Mouse (Mus musculus) frontal cortex, postnatal 36 days (tissue): ENCODE results near the gene Hbp1.

ENCODE experiments used
- DNase-seq, 2 experiments: peaks; one replicate each; pipeline ENCODE4 v3.0.0; 2022; ENCODE audit warnings: low spot score in 2 of 2

Hbp1 gene

DNA sequence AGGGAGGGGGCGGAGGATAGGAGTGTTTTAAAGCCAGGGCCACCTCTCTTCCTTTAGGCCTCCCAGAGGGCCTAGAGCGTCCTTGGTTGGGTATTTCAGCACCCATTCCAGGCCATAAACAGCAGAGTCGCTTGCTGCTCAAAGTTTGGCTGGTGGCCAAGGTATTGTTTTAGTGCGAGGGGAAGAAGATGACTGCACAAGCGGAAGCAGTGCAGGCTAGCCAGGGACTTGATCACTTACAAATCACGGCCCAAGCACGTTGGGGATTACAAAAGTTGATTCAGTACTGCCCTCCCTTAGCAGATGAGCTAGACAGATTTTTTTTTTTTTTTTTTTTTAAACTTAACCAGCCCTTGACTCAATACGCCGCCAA, 310 bp upstream of the Hbp1 start:
- DNase-seq, result no peak

DNA sequence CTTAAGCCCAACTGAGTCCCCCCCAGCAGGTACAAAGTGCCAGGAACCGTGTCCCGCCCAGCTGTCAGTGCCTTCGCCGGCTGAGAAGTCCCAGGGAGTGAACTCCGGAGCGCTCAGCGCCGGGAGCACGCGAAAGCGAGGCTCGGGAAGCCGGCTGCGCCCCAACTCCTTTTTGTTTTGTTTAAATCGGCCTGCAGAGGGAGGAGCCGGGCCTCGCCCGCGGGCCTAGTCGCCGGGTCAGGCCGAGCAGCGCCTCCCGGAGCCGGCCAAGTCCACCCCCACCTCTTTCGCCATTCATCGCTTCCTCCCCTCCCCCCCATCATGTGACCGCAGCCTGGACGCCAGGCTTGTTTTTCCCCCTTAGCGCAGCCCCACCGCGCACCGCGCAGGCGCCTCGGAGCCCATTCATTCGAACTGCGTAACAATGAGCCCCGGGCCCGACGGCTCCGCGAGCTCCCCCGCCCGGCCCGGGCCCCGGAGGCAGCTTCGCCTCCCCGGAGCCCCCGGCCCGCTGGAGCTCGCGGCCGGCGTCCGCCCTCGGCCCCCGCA, 1.1 kb downstream of the Hbp1 start:
- peak; percentile 87 for DNase-seq

DNA sequence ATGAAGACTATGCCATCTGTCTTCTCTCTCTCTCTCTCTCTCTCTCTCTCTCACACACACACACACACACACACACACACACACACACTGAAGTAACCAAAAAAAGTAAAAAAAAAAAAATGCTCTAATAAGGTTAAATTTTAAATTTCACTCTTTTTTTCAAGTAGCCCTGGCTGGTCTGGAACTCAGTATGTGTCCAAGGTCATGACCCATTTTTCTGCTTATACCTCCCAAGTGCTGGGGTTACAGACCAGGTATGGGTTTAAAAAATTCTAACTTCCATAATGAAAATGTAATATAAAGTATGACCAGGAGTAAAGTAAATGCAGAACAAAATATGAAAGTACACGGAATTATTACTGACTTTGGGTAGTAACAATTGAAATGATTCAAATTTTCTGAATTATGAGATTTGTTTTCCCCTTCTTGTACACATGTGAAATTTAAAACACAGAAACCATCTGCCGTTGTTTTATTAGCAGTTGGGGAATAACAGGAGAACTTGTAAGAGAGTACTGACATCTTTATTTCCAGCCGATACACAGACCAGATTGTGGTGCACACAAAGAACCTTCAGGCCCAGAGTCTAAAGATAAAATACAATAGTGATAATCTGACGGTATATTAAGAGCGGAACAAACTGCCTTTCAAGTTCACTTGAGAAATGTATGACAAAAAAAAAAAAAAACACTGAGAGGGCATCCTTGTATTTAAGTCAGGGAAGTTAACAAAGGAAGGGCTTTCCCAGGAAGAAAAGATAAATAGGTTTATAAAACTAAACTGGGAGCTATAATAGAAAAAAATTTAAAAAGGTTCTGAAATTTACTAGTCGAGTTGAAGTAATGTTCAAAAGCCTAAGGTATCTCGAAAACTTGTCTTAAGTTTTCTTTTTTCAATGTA, 2.0 kb downstream of the Hbp1 start:
- DNase-seq, result no peak

- no peak for DNase-seq
These were observed 2.9 kb downstream of the Hbp1 start for GRCm38 (mm10) chr12:31947476-31947875.

DNA sequence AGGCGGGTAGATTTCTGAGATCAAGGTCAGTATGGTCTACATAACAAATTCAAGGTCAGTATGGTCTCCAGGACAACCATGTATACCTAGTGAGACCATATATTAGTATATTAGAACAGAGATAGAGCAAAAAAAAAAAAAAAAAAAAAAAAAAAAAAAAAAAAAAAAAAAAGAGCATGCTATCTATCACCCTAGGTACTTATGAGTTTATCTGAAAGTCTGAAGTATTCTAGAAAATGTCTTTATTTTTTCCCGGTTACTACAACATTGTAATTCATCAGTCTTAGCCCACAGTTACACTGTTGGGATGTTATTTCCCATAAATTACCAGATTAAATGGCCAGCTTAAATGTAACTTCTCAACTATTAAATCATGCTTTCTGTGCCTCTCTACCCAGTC, 5.9 kb downstream of the Hbp1 start:
- no peak for DNase-seq

GRCm38 (mm10) chr12:31943020-31943654, 7.2 kb downstream of the Hbp1 start:
- no peak for DNase-seq

- no peak for DNase-seq
These were observed 11.3 kb downstream of the Hbp1 start for GRCm38 (mm10) chr12:31939026-31939425.

- no peak for DNase-seq
These were observed 11.8 kb downstream of the Hbp1 start for GRCm38 (mm10) chr12:31938391-31938997.

DNA sequence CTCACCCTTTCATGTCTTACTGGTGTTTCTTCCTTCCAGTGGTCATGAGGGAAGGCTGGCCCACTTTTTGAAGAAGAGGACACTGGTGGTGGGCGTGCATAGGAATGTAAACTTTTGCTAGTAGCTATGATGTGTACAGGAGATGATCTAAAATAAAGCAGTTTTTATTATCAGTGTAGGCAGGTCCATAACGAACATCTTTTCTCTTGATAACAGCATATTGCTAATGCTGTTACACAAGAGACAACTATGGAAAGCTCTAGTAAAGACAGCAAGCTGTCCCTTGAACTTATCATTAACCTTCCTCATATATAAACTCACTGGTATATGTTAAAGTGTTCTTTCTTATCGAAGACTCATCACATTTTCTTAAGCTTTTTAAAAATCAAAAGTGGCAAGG, 12.7 kb downstream of the Hbp1 start:
- no peak for DNase-seq

DNA sequence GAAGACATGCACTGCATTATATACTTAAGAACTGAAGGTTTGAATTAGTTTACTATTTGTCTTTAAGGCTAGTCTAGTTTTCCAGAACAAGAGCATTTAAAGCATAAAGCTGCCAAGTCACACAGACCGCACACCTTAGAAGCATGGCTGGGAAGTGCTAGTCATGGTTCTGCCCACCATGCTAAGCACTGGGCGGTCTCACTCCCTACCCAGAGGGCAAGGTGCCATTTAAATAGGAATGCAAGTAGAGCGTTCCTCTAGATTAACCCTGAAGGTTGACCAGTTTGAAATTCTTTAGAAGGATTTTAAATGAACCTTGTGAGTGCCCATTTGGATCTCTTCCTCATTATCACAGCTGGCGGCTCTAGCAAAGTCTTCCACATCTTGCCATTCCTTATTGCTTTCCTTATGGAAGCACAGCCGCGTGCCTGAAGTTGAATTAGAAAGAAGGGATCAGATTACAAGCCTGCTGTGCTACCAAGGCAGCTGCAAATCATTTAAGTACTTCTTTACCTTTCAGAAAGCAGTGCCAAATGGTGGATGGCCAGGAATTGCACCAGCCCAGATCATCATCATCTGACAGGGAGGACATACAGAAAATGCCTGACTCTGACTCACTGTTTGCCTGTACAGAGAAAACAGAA, 13.6 kb downstream of the Hbp1 start:
- DNase-seq, result no peak

DNA sequence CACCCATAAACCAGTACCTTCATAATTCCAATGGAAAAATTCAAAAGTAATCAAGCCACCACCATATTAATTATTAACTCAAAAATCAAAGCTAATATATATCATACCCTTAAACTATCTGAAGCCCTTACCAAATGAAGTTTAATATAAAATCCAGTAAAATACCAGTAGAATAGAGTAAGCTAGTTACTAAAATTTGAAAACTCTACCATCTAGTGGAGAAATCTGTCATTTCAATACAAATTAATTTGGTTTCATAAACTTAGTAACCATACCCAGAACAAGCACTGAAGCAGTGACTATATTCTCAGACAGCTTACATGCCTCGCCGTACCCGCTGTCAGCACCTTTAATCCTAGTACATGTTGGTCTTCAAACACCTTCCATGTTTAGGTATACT, 18.5 kb downstream of the Hbp1 start:
- no peak for DNase-seq

DNA sequence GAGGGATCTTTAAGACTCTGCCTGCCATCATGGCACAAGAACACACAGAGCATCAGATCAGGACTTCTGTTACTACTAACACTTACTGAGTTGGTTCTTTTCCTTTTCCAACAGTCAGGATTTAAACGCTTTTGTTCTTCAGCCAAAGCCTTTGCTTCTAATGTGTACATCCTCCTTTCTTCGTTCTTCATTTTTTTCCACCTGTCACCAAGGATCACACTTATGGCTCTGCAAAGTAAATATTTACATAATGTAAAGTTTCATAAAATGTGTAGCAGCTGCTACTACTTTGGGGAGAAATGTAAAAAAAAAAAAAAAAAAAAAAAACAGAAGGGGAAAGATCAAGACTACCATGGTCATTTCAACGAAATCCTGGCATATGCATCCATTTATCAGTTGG, 21.8 kb downstream of the Hbp1 start:
- DNase-seq, result no peak

DNA sequence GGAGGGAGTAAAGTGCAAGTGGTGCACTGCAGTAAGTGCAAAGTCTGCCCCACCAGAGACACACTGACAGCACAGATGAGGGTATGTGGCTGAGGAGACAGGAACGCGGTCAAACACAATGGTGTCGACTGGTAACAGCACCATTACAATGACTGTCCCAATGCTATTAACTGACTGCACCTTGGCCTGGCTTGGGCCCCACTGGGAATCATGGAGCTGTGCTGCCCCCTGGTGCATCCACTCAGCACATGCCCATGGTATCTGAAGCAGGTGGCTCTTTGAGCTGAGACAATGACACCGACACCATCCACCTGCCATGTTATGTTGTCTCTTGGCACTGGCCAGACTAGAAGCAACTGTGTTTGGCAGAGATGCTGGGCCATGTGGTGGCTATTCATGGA, 23.7 kb downstream of the Hbp1 start:
- DNase-seq, result peak; percentile 67

GRCm38 (mm10) chr12:31925343-31925742, 25.0 kb downstream of the Hbp1 start:
- DNase-seq, result no peak

DNA sequence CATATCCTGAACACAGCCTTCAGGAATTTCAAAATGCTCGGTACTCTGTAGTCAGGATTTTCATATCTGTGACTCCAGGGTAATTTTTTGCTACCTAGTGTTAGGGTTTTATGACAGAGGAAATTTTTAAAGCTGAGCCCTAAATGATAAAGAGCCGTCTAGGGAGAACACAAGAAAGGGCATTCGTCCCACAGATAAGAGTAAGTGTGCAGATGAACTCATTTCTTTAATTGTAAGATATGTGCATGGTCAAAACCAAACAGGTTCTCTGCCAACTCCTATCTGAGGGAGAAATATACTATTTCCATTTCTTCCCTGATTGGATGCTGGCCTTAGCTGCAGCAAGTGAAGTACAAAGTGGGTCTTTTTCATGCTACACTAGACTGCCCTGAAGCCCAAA, 26.2 kb downstream of the Hbp1 start:
- no peak for DNase-seq

DNA sequence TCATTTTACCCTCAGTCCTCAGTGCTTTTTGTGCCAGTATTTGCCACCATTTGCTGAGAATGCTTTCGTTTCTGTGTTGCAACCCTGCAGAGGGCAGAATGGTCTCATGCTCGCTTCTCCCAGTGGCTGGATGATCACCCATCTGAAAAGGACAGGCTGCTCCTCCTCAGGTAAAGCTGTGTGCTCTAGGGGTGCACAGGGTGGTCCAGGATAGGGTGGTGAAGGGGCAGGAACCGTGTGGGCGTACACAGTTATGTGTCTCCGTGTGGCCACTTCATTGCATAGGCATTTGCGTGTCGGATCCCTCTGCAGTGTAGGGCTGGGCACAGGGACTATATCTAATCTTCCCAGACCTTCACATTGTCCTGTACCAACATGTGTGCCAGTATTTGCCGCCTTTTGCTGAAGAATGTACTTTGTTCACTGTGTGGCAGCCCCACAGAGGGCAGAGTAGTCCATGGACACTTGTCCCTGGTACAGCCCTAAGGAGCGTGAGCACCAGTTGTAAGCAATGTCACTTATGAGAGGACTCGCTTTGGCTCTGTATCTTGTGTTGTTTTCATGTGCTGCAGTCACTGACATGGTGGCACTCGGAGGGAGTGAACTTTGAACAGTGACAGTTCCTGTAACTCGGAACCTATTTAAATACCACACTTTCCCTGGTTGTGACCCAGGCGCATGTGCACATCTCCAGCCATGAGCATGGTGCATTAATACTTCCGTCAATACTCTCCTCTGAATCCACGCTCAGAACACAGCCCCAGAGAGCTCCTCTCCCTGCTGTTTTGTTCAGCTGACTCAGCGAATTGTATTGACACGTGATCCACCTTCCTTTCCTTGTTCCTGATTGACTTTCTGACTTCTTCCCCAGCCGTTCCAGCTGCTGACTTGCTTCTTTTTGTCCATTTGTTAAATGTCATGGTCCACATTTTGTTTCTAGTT, 29.6 kb downstream of the Hbp1 start:
- DNase-seq, result no peak

DNA sequence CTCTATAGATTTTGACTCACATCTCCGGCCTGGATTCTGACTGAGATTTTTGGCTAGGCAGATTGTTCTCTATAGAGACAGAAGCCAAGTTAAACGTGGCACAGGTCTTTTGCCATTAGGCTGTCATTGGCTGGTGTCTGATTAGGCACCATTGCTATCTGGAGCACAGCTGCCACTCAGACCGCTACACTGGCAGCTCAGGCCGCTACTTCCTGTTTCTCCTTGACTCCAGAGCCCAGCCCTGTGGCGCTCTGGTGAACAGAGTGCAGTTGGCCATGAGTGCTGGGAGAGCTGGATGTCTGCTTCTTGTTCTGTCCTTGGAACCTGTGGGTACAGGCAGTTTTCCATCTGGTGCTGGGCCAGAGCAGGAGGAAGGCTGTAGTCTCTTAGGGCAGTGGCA, 33.1 kb downstream of the Hbp1 start:
- no peak for DNase-seq

- DNase-seq, result no peak
These were observed 33.6 kb downstream of the Hbp1 start for GRCm38 (mm10) chr12:31916691-31917090.

DNA sequence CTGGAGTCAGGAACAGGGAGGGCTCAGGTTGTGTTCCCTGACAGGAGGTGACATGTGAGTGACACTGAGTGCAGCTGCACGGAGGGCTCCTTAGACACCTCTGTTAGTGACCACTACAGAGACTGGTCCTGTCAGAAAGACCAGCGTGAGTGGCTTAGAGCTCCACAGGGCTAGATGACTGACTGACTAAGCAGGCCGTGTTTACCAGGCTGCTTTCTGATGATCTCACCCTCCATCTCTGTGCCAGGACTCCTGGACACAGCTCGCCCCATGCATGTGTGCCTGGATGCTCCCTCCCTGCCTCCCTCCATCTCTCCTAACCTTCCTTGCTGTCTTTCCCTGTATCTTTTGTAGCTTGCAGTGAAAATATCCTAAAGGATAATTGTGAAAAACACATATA, 36.7 kb downstream of the Hbp1 start:
- no peak for DNase-seq

GRCm38 (mm10) chr12:31912966-31913551, 37.3 kb downstream of the Hbp1 start:
- DNase-seq, result no peak

DNA sequence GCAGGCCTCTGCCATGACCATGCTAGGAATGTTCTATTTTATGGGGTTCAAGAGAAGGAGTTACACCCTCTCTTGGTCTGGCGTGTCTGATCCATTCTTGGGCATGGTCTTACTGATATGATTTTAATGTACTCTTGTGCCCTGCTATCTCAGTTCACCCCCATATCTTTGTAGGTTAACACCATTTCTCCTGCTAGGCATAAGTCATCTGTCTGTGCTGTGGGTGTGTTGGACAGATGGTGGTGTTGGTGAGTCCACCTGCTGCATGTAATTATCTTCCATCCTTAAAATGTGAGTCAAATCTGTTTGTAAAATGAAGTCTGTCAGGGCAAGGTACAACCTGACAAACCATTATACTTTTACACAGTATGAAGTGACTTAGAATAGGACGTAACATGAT, 42.9 kb downstream of the Hbp1 start:
- no peak for DNase-seq
